Mouse (Mus musculus): ENCODE measurements around the gene Rrp1. TPM values are rescaled to one million over a fixed set of nuclear protein-coding genes. Genes with fewer than 3 reads are reported as not detected.

The Rrp1 gene
- 268 and 277 TPM in 2 replicates for polyA plus RNA-seq (2015; fragmentation: Nextera tagmentation; extraction: Ambion mirVana)

DNA sequence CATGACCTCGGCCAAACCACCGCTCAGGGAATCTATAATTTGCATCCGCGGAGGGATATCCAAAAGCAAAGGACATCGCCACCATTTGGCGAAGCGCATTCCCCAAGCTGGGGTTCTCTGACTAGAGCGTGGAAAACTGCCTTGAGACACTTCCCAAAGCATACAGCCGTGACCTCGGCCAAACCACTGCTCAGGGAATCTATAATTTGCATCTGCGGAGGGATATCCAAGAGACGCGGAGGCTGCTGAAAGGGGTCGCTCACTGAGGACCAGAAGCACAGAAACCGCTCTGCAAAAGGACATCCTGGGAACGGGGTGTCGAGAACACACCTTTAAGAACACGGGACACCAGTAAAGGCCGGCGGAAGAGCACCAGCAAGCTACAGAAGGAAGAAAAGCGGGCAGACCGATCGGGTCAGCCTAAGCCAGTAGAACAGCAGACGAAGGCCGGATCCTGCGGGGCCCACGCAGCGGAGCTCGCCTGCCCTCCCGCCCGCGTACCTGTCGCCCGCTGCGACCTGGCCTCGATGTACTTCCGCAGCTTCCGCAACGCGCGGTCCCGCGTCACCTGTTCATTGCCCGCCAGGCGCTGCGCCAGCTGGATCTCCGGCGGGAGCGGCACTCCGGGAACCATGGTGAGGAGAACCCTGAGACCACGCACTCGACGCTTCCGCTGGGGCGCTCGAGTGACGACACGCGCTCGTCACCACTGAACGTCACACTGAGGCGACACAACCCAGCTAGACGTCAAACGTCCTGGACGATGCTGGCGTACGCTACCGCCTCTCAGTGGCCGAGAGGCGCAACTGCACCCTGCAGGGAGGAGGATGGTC is at the start of gene Rrp1:
Rrp1 (minus strand) TSS at position 725 of the 833 bp plus-strand sequence.
- ATAC-seq, result peak; percentile 96
- Histone ChIP-seq H3K4me2 (replicated peaks) (peak within 1 kb of the TSS; percentile 70), H3K9me3 (no peaks in the 10 kb centered on the region), H3K27ac (peak within 1 kb of the TSS; percentile 90), H3K27me3 (replicated peaks) (no peaks in the 10 kb centered on the region), H3K9ac (peak within 1 kb of the TSS; percentile 77), H3K4me1 (replicated peaks) (0 out of 2 replicates have a peak, but pooled peaks cover 4% of the 10 kb centered on the region), H3K36me3 (peaks cover 26% of the 10 kb centered on the region), H3K4me3 (replicated peaks) (peak within 1 kb of the TSS; percentile 95)
- under 1% methylated on average over 70 of the region's 70 CpGs for WGBS

DNA sequence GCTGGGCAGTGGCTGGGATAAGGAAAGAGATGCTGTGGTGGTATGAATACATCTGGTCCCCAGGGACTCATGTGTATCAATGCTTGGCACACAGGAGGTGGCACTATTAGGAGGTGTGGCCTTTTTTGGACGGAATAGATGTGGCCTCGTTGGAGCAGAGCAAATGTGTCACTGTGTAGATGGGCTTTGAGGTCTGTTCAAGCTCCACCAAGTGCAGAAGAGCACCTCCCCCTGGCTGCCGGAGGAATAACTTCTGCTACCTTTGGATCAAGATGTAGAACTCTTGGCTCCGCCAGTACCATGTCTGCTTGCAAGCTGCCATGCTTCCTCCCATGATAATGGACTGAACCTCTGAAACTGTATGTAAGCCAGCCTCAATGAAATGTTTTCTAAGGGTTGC is 48.9 kb upstream of the Rrp1 start:
- Histone ChIP-seq H3K27me3 (replicated peaks) (no peaks in the 10 kb centered on the region), H3K27ac (no peak overlapping the region), H3K9me3 (no peaks in the 10 kb centered on the region), H3K36me3 (no peaks in the 10 kb centered on the region), H3K4me1 (replicated peaks) (peaks cover 29% of the 10 kb centered on the region), H3K4me3 (replicated peaks) (no peak overlapping the region), H3K9ac (no peak overlapping the region), H3K4me2 (replicated peaks) (no peak overlapping the region)
- ATAC-seq, result no peak
- WGBS, result 73% methylated on average over 4 of the region's 4 CpGs

DNA sequence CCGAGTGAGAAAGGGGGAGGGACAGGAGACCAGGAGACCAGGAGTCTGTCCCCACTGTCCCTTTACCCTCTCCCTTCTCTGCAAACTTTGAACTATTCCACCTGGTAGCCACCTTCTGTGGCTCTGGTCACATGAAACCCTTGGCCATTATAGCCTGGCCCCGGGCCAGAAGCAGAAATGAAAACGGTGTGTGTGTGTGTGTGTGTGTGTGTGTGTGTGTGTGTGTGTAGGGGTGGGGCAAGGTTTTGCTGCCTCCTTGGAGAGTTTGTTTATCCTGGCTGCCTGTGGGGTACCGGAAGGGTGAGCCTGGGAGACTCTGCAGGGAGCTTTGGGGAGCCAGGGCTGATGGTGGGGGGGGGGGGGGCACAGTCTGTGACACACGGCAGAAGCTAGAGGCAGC is 47.6 kb upstream of the Rrp1 start:
- H3K36me3 ChIP-seq, result no peaks in the 10 kb centered on the region
- WGBS, result 18% methylated on average over 5 of the region's 5 CpGs
- H3K9me3 ChIP-seq, result no peaks in the 10 kb centered on the region
- H3K4me2 ChIP-seq (replicated peaks), result no peak overlapping the region
- ATAC-seq, result no peak
- no peaks in the 10 kb centered on the region for H3K27me3 ChIP-seq (replicated peaks)
- H3K4me1 ChIP-seq (replicated peaks), result peaks cover 29% of the 10 kb centered on the region
- H3K9ac ChIP-seq, result no peak overlapping the region
- 0 out of 2 replicates have a peak overlapping the region, but pooled peaks have one; percentile 3 for H3K27ac ChIP-seq
- H3K4me3 ChIP-seq (replicated peaks), result no peak overlapping the region

DNA sequence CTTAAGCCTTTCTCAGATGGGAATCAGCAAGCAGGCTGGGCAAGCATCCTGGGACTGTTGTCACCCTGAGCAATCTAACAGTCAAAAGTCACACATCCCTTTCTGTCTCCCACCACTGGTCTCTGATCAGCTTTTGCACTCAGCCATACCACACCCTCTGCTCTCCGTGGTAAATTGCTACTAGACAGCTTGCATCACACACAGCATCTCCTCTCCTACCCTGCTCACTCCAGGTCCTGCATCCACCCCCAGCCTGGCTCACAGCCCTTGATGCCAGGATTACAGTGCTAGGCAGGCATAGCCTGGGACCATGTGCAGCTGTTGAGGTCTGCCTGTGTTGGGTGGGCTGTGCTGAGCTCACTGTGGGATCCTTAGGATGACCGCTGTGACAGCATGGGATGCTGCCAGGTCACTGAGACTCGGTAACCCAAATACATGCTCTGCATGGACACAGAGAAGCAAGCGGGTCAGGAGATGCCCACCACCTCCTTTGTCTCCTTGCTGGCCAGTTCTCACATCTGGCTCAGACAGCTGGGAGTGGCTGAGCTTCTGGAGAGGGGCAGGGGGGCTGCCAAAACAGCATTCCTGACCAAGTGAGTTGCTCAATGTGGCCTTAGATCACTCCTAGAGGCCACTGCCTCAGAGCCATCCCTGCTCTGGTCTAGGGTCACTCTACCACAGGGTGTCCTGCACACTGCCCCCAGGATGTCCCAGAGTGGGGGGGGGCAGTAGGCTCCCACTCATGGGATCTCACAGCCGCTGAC is 45.7 kb upstream of the Rrp1 start:
- WGBS, result 76% methylated on average over 5 of the region's 5 CpGs
- H3K4me1 ChIP-seq (replicated peaks), result peaks cover 26% of the 10 kb centered on the region
- H3K27me3 ChIP-seq (replicated peaks), result no peaks in the 10 kb centered on the region
- no peaks in the 10 kb centered on the region for H3K36me3 ChIP-seq
- H3K4me2 ChIP-seq (replicated peaks), result no peak overlapping the region
- no peak overlapping the region for H3K9ac ChIP-seq
- H3K9me3 ChIP-seq, result no peaks in the 10 kb centered on the region
- H3K4me3 ChIP-seq (replicated peaks), result no peak overlapping the region
- peak overlapping the region; percentile 5; the same call in 1 of the 2 replicates for H3K27ac ChIP-seq
- no peak for ATAC-seq

DNA sequence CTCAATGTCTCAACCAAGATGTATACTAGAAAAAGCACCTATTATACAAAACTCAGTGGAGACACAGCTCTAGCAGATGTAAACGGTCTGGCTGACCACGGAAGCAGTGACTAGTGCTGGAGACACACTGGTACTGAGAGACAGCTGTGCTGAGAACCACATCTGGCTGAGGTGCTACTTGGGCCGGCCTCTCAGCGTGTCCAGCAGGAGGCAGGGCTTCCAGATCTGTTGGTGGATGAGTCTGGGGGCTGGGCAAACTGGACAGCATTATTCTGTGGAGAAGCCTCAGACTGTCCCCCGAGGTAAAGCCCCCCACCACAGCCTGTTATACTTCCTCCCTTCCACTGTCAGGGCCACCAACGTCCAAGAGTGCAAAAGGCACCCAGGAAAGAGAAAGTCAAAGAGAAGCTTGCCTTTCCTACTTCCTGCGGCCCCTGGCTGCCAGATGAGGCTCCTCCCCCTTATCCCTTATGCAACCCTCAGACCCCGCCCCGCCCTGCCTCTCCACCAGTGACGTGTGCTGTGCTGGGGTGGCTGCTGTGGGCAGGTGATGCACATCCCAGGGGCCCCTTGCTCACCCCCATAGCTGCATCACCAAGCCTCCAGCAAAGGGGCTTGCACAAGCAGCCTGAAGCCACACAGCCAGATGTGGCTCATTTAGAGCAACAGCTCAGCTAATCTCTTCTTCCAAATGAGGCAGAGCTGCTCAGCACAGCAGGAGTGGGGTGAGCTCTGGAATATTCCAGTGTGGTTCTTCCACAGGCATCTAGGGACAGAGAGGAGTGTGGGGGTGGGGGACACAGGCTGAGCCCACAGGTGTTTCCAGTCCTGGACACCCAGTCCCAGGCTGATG is 44.9 kb upstream of the Rrp1 start:
- Histone ChIP-seq H3K4me3 (replicated peaks) (no peak overlapping the region), H3K27ac (peak overlapping the region; percentile 5; the same call in 1 of the 2 replicates), H3K9ac (no peak overlapping the region), H3K4me2 (replicated peaks) (peak overlapping the region; percentile 51), H3K36me3 (no peaks in the 10 kb centered on the region), H3K9me3 (no peaks in the 10 kb centered on the region), H3K4me1 (replicated peaks) (peaks cover 26% of the 10 kb centered on the region), H3K27me3 (replicated peaks) (no peaks in the 10 kb centered on the region)
- 18% methylated on average over 10 of the region's 10 CpGs for WGBS
- ATAC-seq, result peak; percentile 77

DNA sequence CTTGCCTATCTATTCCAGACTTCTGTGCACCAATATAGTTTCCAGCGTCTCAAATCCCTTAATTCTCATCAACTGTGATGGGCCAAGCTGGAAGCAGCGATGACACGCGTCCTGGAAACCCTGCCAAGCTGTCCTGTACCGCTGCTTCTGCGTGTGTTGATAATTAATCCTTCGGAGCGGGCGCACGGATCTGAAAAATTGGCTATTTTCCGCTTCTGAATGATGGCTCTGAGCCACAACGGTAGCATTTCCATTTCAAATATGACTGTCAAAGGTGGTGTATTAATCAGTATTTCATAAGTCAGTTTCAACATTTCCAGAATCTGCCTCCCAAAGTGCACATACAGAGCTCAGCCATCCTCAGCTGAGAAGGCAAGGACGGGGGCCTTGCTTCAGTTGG is 43.9 kb upstream of the Rrp1 start:
- no peak overlapping the region for H3K4me3 ChIP-seq (replicated peaks)
- H3K9me3 ChIP-seq, result no peaks in the 10 kb centered on the region
- H3K9ac ChIP-seq, result no peak overlapping the region
- WGBS, result 86% methylated on average over 13 of the region's 13 CpGs
- H3K4me1 ChIP-seq (replicated peaks), result peaks cover 26% of the 10 kb centered on the region
- no peak overlapping the region for H3K27ac ChIP-seq
- H3K27me3 ChIP-seq (replicated peaks), result no peaks in the 10 kb centered on the region
- ATAC-seq, result no peak
- no peak overlapping the region for H3K4me2 ChIP-seq (replicated peaks)
- no peaks in the 10 kb centered on the region for H3K36me3 ChIP-seq

DNA sequence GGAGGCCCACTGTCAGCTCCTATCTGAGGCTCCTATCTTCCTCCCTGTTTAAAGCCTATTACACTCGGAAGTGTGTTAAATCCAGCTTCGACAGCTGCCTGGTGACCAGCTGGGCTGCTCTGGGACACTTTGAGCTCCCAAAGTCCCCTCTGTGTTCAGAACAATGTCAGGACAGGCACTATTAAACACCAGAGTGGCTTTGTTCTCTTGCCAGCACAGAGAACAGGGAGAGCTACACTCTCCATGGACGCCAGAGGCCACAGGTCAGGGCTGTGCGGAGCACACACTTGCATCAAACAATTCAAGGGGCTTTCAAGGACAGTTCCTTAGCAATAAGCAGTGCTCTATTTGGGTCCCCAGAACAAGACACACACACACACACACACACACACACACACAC is 39.8 kb upstream of the Rrp1 start:
- Histone ChIP-seq H3K9me3 (no peaks in the 10 kb centered on the region), H3K4me3 (replicated peaks) (no peak overlapping the region), H3K36me3 (0 out of 2 replicates have a peak, but pooled peaks cover 3% of the 10 kb centered on the region), H3K27ac (no peak overlapping the region), H3K4me2 (replicated peaks) (no peak overlapping the region), H3K4me1 (replicated peaks) (peaks cover 5% of the 10 kb centered on the region; the same call in 1 of the 2 replicates), H3K27me3 (replicated peaks) (no peaks in the 10 kb centered on the region), H3K9ac (no peak overlapping the region)
- no peak for ATAC-seq
- 65% methylated on average over 4 of the region's 4 CpGs for WGBS

DNA sequence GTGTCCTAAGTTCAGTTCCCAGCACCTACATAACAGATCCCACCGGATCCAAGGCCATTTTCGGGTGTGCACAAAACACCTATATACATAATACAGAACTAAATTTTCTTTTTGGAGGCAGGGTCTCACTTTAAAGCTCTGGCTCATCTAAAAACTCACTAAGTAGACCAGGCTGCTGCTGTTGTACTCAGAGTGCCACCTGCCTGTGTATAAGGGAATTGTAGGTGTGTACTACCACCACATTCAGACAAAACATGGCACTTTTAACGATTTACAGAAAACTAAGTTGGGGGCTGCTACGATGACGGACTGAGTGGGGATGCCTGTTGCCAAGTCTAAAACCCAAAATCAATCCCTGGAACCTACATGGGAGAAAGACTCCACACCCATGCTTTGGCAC is 37.9 kb upstream of the Rrp1 start:
- Histone ChIP-seq H3K4me1 (replicated peaks) (no peaks in the 10 kb centered on the region), H3K27ac (no peak overlapping the region), H3K4me2 (replicated peaks) (no peak overlapping the region), H3K9me3 (no peaks in the 10 kb centered on the region), H3K9ac (no peak overlapping the region), H3K27me3 (replicated peaks) (no peaks in the 10 kb centered on the region), H3K36me3 (peaks cover 9% of the 10 kb centered on the region; the same call in 1 of the 2 replicates), H3K4me3 (replicated peaks) (no peak overlapping the region)
- 89% methylated on average over 5 of the region's 5 CpGs for WGBS
- ATAC-seq, result no peak

DNA sequence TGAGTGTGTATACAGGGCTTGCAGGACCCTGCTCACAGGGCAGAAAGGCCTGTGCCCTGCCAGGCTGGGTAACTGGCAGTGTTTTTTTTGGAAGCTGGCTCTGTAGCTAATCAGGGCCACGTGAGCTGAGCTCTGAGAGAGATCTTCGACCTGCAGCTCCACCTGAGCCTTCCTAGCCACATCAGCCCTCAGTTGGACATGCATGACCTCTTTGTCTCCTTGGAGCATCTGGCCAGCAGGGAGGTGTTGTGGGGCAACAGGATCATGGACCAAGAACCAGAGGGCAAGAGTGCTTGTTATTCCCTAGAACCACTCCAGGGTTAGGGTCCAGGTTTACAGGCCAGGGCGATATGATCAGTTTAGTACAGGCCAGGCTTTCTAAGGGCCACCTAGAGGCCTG is 34.6 kb upstream of the Rrp1 start:
- Histone ChIP-seq H3K4me2 (replicated peaks) (no peak overlapping the region), H3K36me3 (peaks cover 20% of the 10 kb centered on the region), H3K4me1 (replicated peaks) (no peaks in the 10 kb centered on the region), H3K9ac (no peak overlapping the region), H3K27me3 (replicated peaks) (no peaks in the 10 kb centered on the region), H3K9me3 (no peaks in the 10 kb centered on the region), H3K4me3 (replicated peaks) (no peak overlapping the region), H3K27ac (no peak overlapping the region)
- no peak for ATAC-seq
- 78% methylated on average over 3 of the region's 3 CpGs for WGBS

DNA sequence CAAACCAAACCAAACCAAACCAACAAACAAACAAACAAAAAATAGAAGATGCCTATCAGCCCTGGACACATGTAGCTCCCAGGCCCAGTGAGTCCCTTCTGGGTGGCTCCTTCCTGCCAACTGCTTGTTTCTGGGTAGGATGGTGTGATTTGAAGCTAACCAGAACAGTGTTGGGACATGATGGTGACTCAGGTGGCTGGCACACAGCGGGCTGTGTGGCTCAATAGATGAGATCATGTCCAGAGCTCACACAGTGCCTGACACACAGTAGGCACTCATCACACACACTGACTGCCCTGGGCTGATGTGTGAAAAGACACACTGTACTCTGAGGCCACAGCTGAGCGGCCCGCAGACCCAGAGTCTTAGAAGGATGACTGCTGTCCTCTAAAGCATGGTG is 33.4 kb upstream of the Rrp1 start:
- Histone ChIP-seq H3K4me1 (replicated peaks) (no peaks in the 10 kb centered on the region), H3K36me3 (peaks cover 20% of the 10 kb centered on the region), H3K9ac (no peak overlapping the region), H3K4me3 (replicated peaks) (no peak overlapping the region), H3K9me3 (no peaks in the 10 kb centered on the region), H3K27me3 (replicated peaks) (no peaks in the 10 kb centered on the region), H3K27ac (no peak overlapping the region), H3K4me2 (replicated peaks) (no peak overlapping the region)
- no peak for ATAC-seq
- WGBS, result 92% methylated on average over 3 of the region's 3 CpGs

DNA sequence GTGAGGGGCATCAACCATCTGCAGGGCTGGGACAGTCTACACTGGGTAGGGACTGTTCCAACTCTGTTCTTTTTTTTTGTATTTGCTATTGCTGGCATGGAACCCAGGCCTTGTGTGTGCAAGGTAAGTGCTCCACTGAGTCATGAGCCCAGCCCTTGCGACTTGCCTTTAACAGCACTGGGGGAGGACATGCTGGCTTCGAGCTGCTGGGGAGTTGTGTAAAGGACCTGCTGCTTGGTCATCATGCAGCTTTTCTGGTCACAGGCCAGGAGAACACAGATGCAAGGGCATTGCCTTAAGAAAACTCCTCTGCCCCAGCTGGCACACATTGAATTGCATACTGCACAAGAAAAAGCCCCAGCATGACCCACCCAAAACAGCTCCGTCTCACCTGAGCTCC is 29.4 kb upstream of the Rrp1 start:
- no peaks in the 10 kb centered on the region for H3K27me3 ChIP-seq (replicated peaks)
- H3K36me3 ChIP-seq, result peaks cover 18% of the 10 kb centered on the region
- H3K9ac ChIP-seq, result no peak overlapping the region
- WGBS, result 87% methylated on average over 3 of the region's 3 CpGs
- no peak overlapping the region for H3K27ac ChIP-seq
- no peak for ATAC-seq
- no peaks in the 10 kb centered on the region for H3K4me1 ChIP-seq (replicated peaks)
- H3K4me2 ChIP-seq (replicated peaks), result no peak overlapping the region
- no peak overlapping the region for H3K4me3 ChIP-seq (replicated peaks)
- no peaks in the 10 kb centered on the region for H3K9me3 ChIP-seq

DNA sequence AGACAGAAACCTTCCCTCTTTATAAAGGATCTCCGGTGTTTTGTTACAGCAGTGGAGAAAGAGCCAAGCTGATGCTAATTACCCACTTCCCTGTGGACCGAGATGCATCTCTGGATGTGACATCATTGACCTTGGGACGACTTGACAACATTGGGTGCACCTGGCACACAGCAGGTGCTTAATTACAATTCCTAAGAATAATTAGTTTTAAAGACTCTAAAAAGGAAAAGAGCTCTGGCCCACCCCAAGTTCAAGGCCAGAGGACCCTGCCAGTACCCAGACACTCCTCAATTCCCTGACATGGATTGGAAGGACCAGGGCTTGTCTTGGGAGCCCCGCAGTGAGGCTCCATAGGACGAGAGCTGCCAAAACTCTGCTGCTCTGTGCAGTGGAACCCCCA is 28.8 kb upstream of the Rrp1 start:
- ATAC-seq, result no peak
- Histone ChIP-seq H3K27ac (no peak overlapping the region), H3K9ac (no peak overlapping the region), H3K4me1 (replicated peaks) (no peaks in the 10 kb centered on the region), H3K36me3 (peaks cover 16% of the 10 kb centered on the region), H3K9me3 (no peaks in the 10 kb centered on the region), H3K27me3 (replicated peaks) (no peaks in the 10 kb centered on the region), H3K4me3 (replicated peaks) (no peak overlapping the region), H3K4me2 (replicated peaks) (no peak overlapping the region)
- WGBS, result 80% methylated on average over 5 of the region's 5 CpGs
